Mouse (Mus musculus): ENCODE measurements at regions not wholly inside any gene's neighbourhood (a gene's known extent, or its start where the extent isn't known, plus 50 kb on each side); places are given as distances from the start of the nearest gene placed in this dataset.

DNA sequence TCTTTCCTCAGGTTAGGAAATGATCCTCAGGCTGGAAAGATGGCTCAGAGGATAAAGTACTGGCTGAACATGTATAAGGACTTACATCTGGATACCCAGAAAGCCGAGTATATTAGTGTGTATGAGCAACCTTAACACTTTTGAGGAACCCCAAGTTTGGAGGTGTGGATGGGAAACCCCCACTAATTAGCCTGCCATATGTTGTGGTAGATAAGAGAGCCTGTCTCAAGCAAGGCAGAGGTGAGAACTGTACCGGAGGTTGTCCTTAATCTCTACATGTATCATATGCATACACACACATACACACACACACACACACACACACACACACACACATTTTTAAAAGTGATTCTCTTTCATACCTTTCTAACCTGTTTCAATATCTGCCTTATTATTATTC is 62.1 kb downstream of the Gm9817 start:
- TF ChIP-seq CTCF (IDR thresholded peaks at IDR 0.05; ENCODE audit: borderline replicate concordance, insufficient read depth, low read length) (no peak), POLR2A (IDR thresholded peaks at IDR 0.05; ENCODE audit: low read depth, low read length) (no peak)
